Mouse (Mus musculus) MEL (cell line): ENCODE results near the gene Zdhhc7. TPM values are rescaled to one million over a fixed set of nuclear protein-coding genes. Genes with fewer than 3 reads are reported as not detected.

Experiments used
- DNase-seq: peaks from one replicate; pipeline ENCODE4 v3.0.0; 2011; ENCODE audit warnings: low read depth, low spot score
- H3K27ac ChIP-seq: 2 replicates; pipeline ENCODE4 v1.5.1; 2012; ENCODE audit warnings: low read depth, mild to moderate bottlenecking, control low read depth, low read length, moderate library complexity; ENCODE audit not compliant: control insufficient read depth
- H3K27me3 ChIP-seq, 2 experiments: fragments of 150-350 bp in 1 of 2; sonication (generic) in 1 of 2; 2 replicates each; pipeline ENCODE4 v1.6.1; 2012; ENCODE audit warnings: low read length in 2 of 2, mild to moderate bottlenecking in 2 of 2, improper control_type of control experiment in 1 of 2, moderate library complexity in 1 of 2; ENCODE audit not compliant: insufficient read depth in 2 of 2, control insufficient read depth in 1 of 2
- H3K36me3 ChIP-seq, 2 experiments: 2 replicates each; pipeline ENCODE4 v1.6.1; 2012 to 2014; ENCODE audit warnings: low read length in 2 of 2, improper control_type of control experiment in 1 of 2, inconsistent platforms in 1 of 2, mild to moderate bottlenecking in 1 of 2; ENCODE audit not compliant: insufficient read depth in 2 of 2, control insufficient read depth in 1 of 2
- H3K4me1 ChIP-seq, 2 experiments: fragments of 150-350 bp in 1 of 2; sonication (generic) in 1 of 2; 2 replicates each; pipeline ENCODE4 v1.6.1; 2012; ENCODE audit warnings: low read length in 2 of 2, improper control_type of control experiment in 1 of 2, mild to moderate bottlenecking in 1 of 2; ENCODE audit not compliant: insufficient read depth in 2 of 2, control insufficient read depth in 1 of 2
- H3K4me3 ChIP-seq, 2 experiments: fragments of 150-350 bp in 1 of 2; sonication (generic) in 1 of 2; 2 replicates each; pipeline ENCODE4 v1.5.1; 2012; ENCODE audit warnings: low read depth in 2 of 2, low read length in 2 of 2, mild to moderate bottlenecking in 2 of 2, moderate library complexity in 2 of 2, control low read depth in 1 of 2, improper control_type of control experiment in 1 of 2; ENCODE audit not compliant: control insufficient read depth in 1 of 2, insufficient read depth in 1 of 2
- H3K79me2 ChIP-seq: 2 replicates; pipeline ENCODE4 v1.6.1; 2012; ENCODE audit warnings: mild to moderate bottlenecking, low read length, moderate library complexity; ENCODE audit not compliant: control insufficient read depth, poor library complexity, insufficient read depth
- H3K9ac ChIP-seq: 2 replicates; pipeline ENCODE4 v1.6.1; 2012; ENCODE audit warnings: low read depth, mild to moderate bottlenecking, control low read depth, low read length, moderate library complexity; ENCODE audit not compliant: control insufficient read depth, poor library complexity, severe bottlenecking
- H3K9me3 ChIP-seq: fragments of 150-350 bp; sonication (generic); replicated peaks from 2 replicates; pipeline ENCODE4 v1.6.1; 2012; ENCODE audit warnings: mild to moderate bottlenecking, low read length, improper control_type of control experiment, moderate library complexity; ENCODE audit not compliant: insufficient read depth
- CHD1 ChIP-seq: IDR thresholded peaks from 2 replicates; pipeline ENCODE4 v1.6.1; 2012; ENCODE audit warnings: low read depth, mild to moderate bottlenecking, inconsistent platforms, low read length, improper control_type of control experiment
- CHD2 ChIP-seq: IDR thresholded peaks from 2 replicates; pipeline ENCODE4 v1.6.1; 2011; ENCODE audit warnings: low read length, improper control_type of control experiment
- CTCF ChIP-seq, 3 experiments: IDR thresholded peaks in 2 of 3; conservative IDR thresholded peaks in 1 of 3; 2 replicates each; pipeline ENCODE4 v1.5.1; 2011 to 2012; ENCODE audit warnings: low read length in 3 of 3, low read depth in 2 of 3, mild to moderate bottlenecking in 2 of 3, improper control_type of control experiment in 1 of 3, inconsistent platforms in 1 of 3, mixed read lengths in 1 of 3, moderate library complexity in 1 of 3; ENCODE audit not compliant: control insufficient read depth in 1 of 3, insufficient read depth in 1 of 3, poor library complexity in 1 of 3, severe bottlenecking in 1 of 3
- E2F4 ChIP-seq: IDR thresholded peaks from 2 replicates; pipeline ENCODE4 v1.6.1; 2011; ENCODE audit warnings: low read depth, low read length, improper control_type of control experiment, borderline replicate concordance
- ELF1 ChIP-seq: IDR thresholded peaks from 2 replicates; pipeline ENCODE4 v1.6.1; 2014; ENCODE audit warnings: low read depth, mild to moderate bottlenecking, inconsistent platforms, low read length, improper control_type of control experiment, moderate library complexity
- JUND ChIP-seq: IDR thresholded peaks from 2 replicates; pipeline ENCODE4 v1.6.1; 2011; ENCODE audit warnings: low read depth, mild to moderate bottlenecking, improper control_type of control experiment, low read length
- MAZ ChIP-seq: IDR thresholded peaks from 2 replicates; pipeline ENCODE4 v1.6.1; 2012; ENCODE audit warnings: low read depth, mild to moderate bottlenecking, inconsistent platforms, low read length, improper control_type of control experiment
- MEF2A ChIP-seq: IDR thresholded peaks from 2 replicates; pipeline ENCODE4 v1.6.1; 2014; ENCODE audit warnings: low read depth, mild to moderate bottlenecking, inconsistent platforms, low read length, improper control_type of control experiment; ENCODE audit not compliant: poor library complexity, insufficient replicate concordance, severe bottlenecking; ENCODE audit errors: extremely low read depth
- MYB ChIP-seq: IDR thresholded peaks from 2 replicates; pipeline ENCODE4 v1.6.1; 2011; ENCODE audit warnings: mild to moderate bottlenecking, low read depth, low read length, improper control_type of control experiment
- NELFE ChIP-seq: IDR thresholded peaks from 2 replicates; pipeline ENCODE4 v1.6.1; 2011; ENCODE audit warnings: low read depth, low read length, improper control_type of control experiment
- NRF1 ChIP-seq: IDR thresholded peaks from 2 replicates; pipeline ENCODE4 v1.6.1; 2014; ENCODE audit warnings: low read depth, mild to moderate bottlenecking, inconsistent platforms, low read length, improper control_type of control experiment, moderate library complexity; ENCODE audit not compliant: poor library complexity, insufficient read depth, severe bottlenecking
- POLR2AphosphoS5 ChIP-seq: IDR thresholded peaks from 2 replicates; pipeline ENCODE4 v1.6.1; 2012; ENCODE audit warnings: low read depth, borderline replicate concordance, mild to moderate bottlenecking, inconsistent platforms, low read length, moderate library complexity, mixed read lengths
- RAD21 ChIP-seq: IDR thresholded peaks from 2 replicates; pipeline ENCODE4 v1.6.1; 2011; ENCODE audit warnings: mild to moderate bottlenecking, low read depth, low read length, improper control_type of control experiment
- RCOR1 ChIP-seq: IDR thresholded peaks from 2 replicates; pipeline ENCODE4 v1.6.1; 2012; ENCODE audit warnings: low read depth, mild to moderate bottlenecking, inconsistent platforms, low read length, improper control_type of control experiment
- SIN3A ChIP-seq: IDR thresholded peaks from 2 replicates; pipeline ENCODE4 v1.6.1; 2012; ENCODE audit warnings: low read length, improper control_type of control experiment, inconsistent platforms
- SMC3 ChIP-seq: IDR thresholded peaks from 2 replicates; pipeline ENCODE4 v1.6.1; 2011; ENCODE audit warnings: low read depth, low read length, improper control_type of control experiment
- TCF12 ChIP-seq: IDR thresholded peaks from 2 replicates; pipeline ENCODE4 v1.6.1; 2014; ENCODE audit warnings: low read depth, mild to moderate bottlenecking, inconsistent platforms, low read length, improper control_type of control experiment, moderate library complexity
- USF1 ChIP-seq: IDR thresholded peaks from 2 replicates; pipeline ENCODE4 v1.6.1; 2014; ENCODE audit warnings: low read depth, mild to moderate bottlenecking, inconsistent platforms, low read length, improper control_type of control experiment, moderate library complexity
- USF2 ChIP-seq, 2 experiments: IDR thresholded peaks; 2 replicates each; pipeline ENCODE4 v1.6.1; 2011 to 2012; ENCODE audit warnings: improper control_type of control experiment in 2 of 2, low read length in 2 of 2, borderline replicate concordance in 1 of 2, inconsistent platforms in 1 of 2, low read depth in 1 of 2, mild to moderate bottlenecking in 1 of 2; ENCODE audit not compliant: insufficient read depth in 1 of 2
- ZC3H11A ChIP-seq: IDR thresholded peaks from 2 replicates; pipeline ENCODE4 v1.6.1; 2012; ENCODE audit warnings: low read depth, mild to moderate bottlenecking, inconsistent platforms, low read length, improper control_type of control experiment
- ZKSCAN1 ChIP-seq: IDR thresholded peaks from 2 replicates; pipeline ENCODE4 v1.6.1; 2012; ENCODE audit warnings: low read depth, mild to moderate bottlenecking, inconsistent platforms, low read length, improper control_type of control experiment, moderate library complexity
- polyA plus RNA-seq, 2 experiments: library from polyadenylated mRNA; stranded (reverse) in 1 of 2; unstranded in 1 of 2; fragments of >175 nt in 1 of 2; fragments of >200 nt in 1 of 2; gene quantifications; 2 replicates each; pipeline versions ENCODE4 v1.2.1 to v1.2.4; 2012; ENCODE audit warnings: low replicate concordance in 2 of 2, low read depth in 1 of 2; ENCODE audit not compliant: insufficient read length in 2 of 2, insufficient read depth in 1 of 2, missing spikeins in 1 of 2
- total RNA-seq: library from RNA; depleted of rRNA; stranded (reverse); fragments of 300-350 nt; gene quantifications from 2 replicates; pipeline ENCODE4 v1.2.3, GENCODE M21; 2012

The Zdhhc7 gene
- total and polyA plus RNA-seq, 3 experiments = 51.0 to 126 (median 54.4) TPM

DNA sequence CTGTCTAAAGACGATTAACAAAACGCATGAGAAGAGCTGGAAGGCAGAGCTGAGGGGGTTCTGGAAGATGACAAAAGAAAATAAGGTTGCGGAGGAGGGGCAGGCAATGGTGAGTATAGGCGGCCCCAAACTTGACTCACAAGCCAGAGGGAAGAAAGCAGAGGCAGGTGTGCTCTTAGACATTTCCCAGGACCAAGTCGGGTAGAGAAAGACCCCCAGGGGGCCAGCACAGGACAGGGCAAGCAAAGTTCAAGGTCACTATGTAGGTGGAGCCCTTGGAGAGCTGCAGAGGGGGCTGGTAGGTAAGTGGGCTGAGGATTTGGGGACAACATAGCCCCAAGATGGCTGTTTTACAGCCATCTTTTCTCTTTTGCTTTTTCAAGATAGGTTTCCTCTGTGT lies 21.9 kb downstream of the Zdhhc7 start:
- H3K79me2 ChIP-seq = no peaks in the 10 kb centered on the region
- H3K27ac ChIP-seq = no peak overlapping the region
- no peak overlapping the region for H3K9ac ChIP-seq
- no peaks in the 10 kb centered on the region for H3K4me1 ChIP-seq
- H3K4me3 ChIP-seq = no peak overlapping the region
- no peaks in the 10 kb centered on the region for H3K27me3 ChIP-seq
- DNase-seq = no peak
- TF ChIP-seq RCOR1 (no peak), TCF12 (no peak), NELFE (no peak), E2F4 (no peak), ELF1 (no peak), NRF1 (no peak), MYB (no peak), USF2 (IDR thresholded peaks at IDR 0.05; ENCODE audit: borderline replicate concordance in 1 of 2, insufficient read depth in 1 of 2, low read depth in 1 of 2, low read length in 2 of 2) (no peak), JUND (no peak), CHD2 (no peak), POLR2AphosphoS5 (no peak), CHD1 (no peak), RAD21 (no peak), MAZ (no peak), SIN3A (no peak), ZKSCAN1 (no peak), USF1 (no peak), MEF2A (no peak)
- TF ChIP-seq, all 39 proteins: peak for 0
- Histone ChIP-seq H3K36me3 (no peaks in the 10 kb centered on the region), H3K9me3 (no peaks in the 10 kb centered on the region)

GRCm38 (mm10) chr8:120078080-120078479 lies 23.2 kb downstream of the Zdhhc7 start:
- no peaks in the 10 kb centered on the region for H3K4me1 ChIP-seq
- H3K27me3 ChIP-seq = no peaks in the 10 kb centered on the region
- DNase-seq = peak; percentile 86
- no peaks in the 10 kb centered on the region for H3K9me3 ChIP-seq
- H3K4me3 ChIP-seq = no peak overlapping the region
- H3K27ac ChIP-seq = no peak overlapping the region
- TF ChIP-seq SMC3 (peak; percentile 88), RAD21 (peak; percentile 75), ELF1 (peak; percentile 44), CTCF (IDR thresholded peaks at IDR 0.05 in 2 of 3, conservative IDR thresholded peaks at IDR 0.05 in 1 of 3; ENCODE audit: control insufficient read depth in 1 of 3, insufficient read depth in 1 of 3, low read depth in 2 of 3, low read length in 3 of 3, poor library complexity in 1 of 3, severe bottlenecking in 1 of 3) (peak; percentile 56 to 97 (median 78)), TCF12 (no peak), USF2 (IDR thresholded peaks at IDR 0.05; ENCODE audit: borderline replicate concordance in 1 of 2, insufficient read depth in 1 of 2, low read depth in 1 of 2, low read length in 2 of 2) (no peak), ZC3H11A (peak; percentile 79)
- 0 out of 2 replicates have a peak overlapping the region, but pooled peaks have one; percentile 0 for H3K9ac ChIP-seq
- H3K36me3 ChIP-seq = no peaks in the 10 kb centered on the region
- no peaks in the 10 kb centered on the region for H3K79me2 ChIP-seq
